Mouse (Mus musculus): Measurements from ENCODE around the gene Acacb.
A peak's percentile ranks its signal among the peaks of the same experiment; 100 is the strongest.

Gene Acacb

DNA sequence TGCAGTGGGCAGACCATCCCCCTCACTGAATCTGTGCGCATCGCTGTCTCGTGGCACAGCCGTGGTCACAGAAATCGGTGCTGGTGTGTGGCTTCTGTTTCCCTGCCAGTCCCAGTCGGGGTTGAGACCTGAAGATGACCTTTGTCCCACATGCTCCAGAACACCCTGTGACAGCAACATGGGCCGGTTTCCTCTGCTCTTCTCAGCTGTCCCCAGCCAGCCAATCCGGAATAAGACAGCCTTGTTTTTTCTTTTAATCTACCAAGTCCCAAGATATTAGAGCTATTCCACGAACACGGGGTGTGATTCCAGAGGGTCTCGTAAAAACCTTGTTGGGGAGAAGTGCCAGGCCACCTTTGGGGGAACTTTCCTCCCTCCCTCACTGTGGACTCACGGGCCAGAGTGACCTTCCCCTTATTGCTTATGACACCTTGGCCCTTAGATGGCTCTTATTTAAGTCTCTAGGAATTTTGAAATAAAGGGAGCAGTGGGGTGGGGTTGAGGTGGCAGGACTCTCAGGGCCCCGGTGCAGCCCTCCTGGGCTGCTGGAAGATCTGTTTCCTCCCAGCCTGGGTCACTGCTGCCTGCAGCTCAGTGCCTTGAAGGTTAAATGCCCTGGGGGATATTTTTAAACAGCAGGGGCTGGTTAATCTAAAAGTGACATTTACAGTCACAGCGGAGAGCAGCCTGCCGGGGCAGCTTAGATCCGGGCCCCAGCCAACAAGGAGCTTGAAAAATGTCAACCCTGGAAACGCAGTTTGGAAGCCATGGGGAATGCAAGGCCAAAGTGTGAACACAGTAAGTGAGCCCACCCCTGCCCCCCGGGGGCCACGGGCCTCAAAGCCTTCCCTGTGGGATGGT is at the start of gene Acacb:
TSS of gene Acacb (plus strand) at position 508 of the 861 bp plus-strand sequence.
- DNase-seq (ENCODE audit: low read depth in 2 of 2, low spot score in 2 of 2), result no peak

GRCm38 (mm10) chr5:114099709-114100389 is 46.5 kb upstream of the Acacb start:
- DNase-seq (ENCODE audit: low read depth in 2 of 2, low spot score in 2 of 2), result peak; percentile 85 to 87

- no peak for DNase-seq (ENCODE audit: low read depth in 2 of 2, low spot score in 2 of 2)
Observed at GRCm38 (mm10) chr5:114100390-114101099, 45.8 kb upstream of the Acacb start.

- no peak for DNase-seq (ENCODE audit: low read depth in 2 of 2, low spot score in 2 of 2)
Observed at GRCm38 (mm10) chr5:114101873-114102272, 44.5 kb upstream of the Acacb start.

DNA sequence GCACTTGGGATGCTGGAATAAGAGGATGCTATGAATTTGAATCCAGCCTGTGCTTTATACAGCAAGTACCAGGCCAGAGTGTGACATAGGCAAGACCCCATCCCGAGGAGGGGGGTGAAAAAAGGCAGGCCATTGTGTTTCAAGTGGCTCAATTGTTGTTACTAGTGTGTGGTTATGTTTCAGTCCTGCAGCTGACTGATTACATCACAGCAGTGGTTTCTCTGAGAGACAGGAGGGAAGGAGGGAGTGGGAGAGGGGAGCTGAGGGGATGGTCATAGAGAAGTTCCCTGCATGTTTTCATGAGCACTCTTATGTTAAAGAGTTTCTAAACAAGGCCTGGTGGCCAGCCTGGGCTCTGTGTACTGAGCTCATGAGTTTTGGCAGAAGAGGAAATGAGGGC is 43.5 kb upstream of the Acacb start:
- no peak for DNase-seq (ENCODE audit: low read depth in 2 of 2, low spot score in 2 of 2)

DNA sequence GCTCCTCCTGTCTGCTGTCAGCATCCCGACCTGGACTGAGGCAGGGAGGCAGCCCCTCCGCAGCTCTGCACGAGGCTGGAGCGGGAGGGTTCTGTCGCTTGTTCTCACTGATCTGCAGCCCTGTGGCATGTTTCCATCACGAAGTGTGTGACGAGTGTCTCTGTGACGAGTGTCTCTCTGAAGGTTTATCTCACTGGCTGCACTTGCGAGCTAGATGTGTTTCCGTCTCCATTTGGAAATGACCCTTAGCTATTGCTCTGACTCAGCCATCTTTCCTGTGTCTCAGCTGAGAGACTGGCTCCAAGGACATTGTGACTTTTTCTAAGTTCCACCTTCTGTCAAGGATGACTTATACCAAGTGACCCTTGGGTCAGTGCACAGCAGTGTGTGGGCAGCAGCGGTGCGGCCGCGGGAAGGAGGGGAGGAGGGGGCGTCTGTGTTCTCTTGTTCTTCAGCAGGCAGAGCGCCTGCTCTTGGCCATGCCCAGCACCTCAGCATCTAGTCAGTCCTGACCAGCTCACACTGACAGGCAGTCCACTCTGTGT is 39.9 kb upstream of the Acacb start:
- no peak for DNase-seq (ENCODE audit: low read depth in 2 of 2, low spot score in 2 of 2)

GRCm38 (mm10) chr5:114113334-114113733 is 33.0 kb upstream of the Acacb start:
- no peak for DNase-seq (ENCODE audit: low read depth in 2 of 2, low spot score in 2 of 2)

GRCm38 (mm10) chr5:114115030-114115429 is 31.3 kb upstream of the Acacb start:
- DNase-seq (ENCODE audit: low read depth in 2 of 2, low spot score in 2 of 2), result no peak

GRCm38 (mm10) chr5:114116586-114116985 is 29.7 kb upstream of the Acacb start:
- DNase-seq (ENCODE audit: low read depth in 2 of 2, low spot score in 2 of 2), result no peak

GRCm38 (mm10) chr5:114119806-114120205 is 26.5 kb upstream of the Acacb start:
- no peak for DNase-seq (ENCODE audit: low read depth in 2 of 2, low spot score in 2 of 2)

- DNase-seq (ENCODE audit: low read depth in 2 of 2, low spot score in 2 of 2), result no peak
Observed at GRCm38 (mm10) chr5:114126008-114126407, 20.3 kb upstream of the Acacb start.

- DNase-seq (ENCODE audit: low read depth in 2 of 2, low spot score in 2 of 2), result no peak
Observed at GRCm38 (mm10) chr5:114126499-114127244, 19.7 kb upstream of the Acacb start.

DNA sequence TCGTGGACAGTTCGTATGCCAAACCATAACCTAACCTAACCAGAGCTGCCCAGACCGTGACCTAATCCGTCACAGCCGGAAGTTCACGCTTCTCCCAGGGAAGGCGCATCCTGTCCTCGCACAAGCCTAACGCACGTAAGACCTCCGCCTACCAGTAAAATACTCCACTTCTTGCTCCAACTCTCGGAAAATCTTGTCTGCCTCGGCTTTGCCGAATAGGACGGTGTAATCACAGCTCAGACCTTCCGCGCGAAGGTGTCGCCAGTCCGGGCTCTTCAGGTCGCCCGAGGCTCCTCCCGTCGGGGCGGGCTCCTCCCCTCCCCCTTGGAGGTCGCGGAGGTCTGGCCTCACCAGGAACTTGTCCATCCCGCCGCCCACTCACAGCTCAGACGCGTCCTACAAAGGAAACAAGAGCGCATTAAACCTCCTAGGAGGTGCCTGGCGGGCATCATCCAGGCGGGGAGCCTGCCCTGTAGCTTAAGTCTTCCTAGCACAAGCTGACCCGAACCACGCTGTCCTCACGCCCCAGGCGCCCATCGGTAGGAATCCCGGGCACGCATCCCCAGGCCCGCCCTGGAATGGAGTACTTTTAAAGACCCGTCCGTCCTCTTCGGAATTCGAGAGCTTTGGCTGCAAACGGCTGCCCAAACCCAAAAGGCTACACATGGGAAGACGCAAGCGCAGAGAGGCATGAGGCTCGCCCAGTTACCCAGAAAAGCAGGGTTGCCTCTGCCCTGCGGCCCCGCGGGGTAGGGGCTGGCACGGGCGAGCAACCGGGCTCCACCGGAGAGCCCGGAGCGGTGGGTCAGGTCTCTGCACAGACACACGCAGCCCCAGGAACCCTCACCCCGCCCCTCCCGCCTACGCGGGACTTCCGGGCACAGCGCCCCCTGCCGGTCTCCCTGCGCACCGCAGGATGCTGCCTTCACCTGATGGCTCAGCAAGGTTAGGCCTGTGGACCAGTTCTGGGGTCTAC is 18.7 kb upstream of the Acacb start, which contains the start of gene Alkbh2:
TSS of gene Alkbh2 (minus strand) at position 845 of the 976 bp plus-strand sequence.
- DNase-seq (ENCODE audit: low read depth in 2 of 2, low spot score in 2 of 2), result peak; percentile 88 to 92

DNA sequence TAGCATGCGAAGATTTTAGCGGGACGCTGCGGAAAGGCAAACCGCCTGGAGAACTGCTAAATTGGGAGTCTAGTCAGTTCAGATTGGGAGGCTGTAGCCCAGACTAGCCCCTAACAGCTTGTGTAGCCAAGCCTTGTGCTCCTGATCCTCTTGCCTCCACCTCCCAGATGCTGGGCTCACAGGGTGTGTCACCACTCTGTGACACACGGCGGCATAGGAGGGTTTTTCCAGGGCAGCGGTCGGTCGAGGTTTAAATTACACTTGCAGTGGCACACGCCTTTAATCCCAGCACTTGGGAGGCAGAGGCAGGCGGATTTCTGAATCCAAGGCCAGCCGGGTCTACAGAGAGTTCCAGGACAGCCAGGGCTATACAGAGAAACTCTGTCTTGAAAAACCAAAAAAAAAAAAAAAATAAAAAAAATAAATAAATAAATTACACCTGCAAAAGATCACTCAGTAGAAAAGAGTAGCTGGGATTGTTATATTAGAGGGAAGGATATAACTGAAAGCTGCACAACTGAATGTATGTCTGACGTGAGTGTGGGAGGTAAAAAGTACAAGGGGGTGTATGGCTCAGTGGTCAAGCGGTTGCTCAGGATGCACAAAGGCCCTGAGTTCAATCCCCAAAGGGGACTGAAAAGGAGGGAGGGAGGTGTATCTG is 16.7 kb upstream of the Acacb start:
- DNase-seq (ENCODE audit: low read depth in 2 of 2, low spot score in 2 of 2), result no peak

DNA sequence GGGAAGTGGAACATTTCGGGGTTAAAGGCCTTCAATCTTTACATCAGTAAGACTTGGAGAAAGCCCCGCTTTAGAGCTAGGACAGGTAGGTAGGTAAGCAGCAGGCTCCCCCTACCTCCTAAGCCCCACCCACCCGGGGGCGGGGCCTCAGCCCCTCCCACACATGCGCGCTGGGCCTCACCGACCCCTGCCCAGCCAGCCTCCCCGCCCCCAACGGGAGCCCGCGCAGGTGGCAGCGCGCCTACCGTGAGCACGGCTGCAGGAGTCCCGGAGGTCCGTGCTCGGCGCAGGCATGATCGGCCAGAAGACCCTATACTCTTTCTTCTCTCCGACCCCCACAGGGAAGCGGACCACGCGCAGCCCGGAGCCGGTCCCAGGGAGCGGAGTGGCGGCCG is 16.1 kb upstream of the Acacb start, which contains the start of gene Ung:
TSS of gene Ung (plus strand) at position 176 of the 395 bp plus-strand sequence.
- peak; percentile 53 to 77 for DNase-seq (ENCODE audit: low read depth in 2 of 2, low spot score in 2 of 2)

DNA sequence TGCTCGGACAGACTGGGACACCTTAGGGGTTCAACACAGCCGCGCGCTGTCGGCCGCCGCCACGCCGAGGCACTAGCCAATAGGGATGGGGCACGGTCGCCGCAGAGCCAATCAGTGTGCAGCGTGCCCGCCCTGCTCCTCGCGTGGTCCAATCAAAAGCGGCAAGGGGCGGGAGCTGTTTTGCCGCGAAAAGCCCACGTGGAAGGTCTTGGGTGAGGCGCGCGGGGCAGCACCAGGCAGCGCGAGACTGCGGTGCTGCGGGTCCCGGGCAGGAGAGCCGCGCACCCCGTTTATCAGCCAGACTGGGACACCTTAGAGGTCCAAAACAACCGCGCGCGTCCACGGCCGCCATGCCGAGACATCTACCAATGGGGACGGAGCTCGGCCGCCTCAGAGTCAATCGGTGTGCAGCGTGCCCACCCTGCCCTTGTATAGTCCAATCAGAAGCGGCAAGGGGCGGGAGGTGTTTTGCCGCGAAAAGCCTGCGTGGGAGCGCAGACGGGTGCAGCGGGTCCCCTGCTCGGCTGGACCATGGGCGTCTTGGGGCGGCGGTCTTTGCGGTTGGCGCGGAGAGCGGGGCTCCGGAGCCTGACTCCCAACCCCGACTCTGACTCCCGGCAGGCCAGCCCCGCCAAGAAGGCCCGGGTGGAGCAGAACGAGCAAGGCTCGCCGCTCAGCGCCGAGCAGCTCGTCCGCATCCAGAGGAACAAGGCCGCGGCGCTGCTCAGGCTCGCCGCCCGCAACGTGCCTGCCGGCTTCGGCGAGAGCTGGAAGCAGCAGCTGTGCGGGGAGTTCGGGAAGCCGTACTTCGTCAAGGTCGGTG is 15.4 kb upstream of the Acacb start:
- DNase-seq (ENCODE audit: low read depth in 2 of 2, low spot score in 2 of 2), result peak; percentile 90 to 93

DNA sequence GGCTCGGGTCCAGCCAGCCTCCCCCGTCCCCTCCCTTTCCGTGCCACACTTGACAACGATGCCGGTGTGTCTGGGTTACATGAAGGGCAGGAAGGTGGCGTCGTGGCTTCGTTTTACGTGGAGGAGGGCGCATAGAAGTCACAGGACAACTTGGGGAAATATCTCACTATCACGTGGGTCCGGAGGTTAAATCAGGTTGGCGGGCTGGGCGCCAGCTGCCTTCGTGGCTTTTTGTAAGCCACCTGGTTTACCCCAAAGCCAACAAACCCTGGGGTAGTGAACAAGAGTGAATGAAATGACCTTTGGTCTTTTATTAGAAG is 14.9 kb upstream of the Acacb start:
- DNase-seq (ENCODE audit: low read depth in 2 of 2, low spot score in 2 of 2), result peak; percentile 65 to 76

- no peak for DNase-seq (ENCODE audit: low read depth in 2 of 2, low spot score in 2 of 2)
Observed at GRCm38 (mm10) chr5:114132841-114133240, 13.5 kb upstream of the Acacb start.
